Mouse (Mus musculus): ENCODE data around the gene Ppp2r5c.

DNA sequence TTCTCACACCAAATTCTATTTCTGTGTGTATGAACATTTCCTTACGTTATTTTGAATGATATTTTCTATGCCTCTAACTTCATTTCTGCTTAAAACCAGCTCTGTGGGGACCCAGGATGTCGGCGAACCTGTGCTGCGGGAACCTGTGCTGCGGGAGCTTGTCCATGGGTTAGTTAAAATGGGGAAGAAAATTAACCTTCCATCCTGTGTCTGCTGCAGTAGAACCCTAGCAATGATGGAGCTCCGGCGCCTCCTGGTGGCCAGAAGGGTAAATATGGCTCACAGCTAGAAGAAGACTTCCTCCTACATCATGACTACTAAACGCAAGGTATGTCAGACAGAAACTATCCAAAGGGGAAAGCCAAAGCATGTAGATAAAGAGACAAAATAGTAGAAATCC, 48.6 kb upstream of the Ppp2r5c start:
- TF ChIP-seq EP300 (IDR thresholded peaks at IDR 0.05; ENCODE audit: low read depth) (no peak), CTCF (IDR thresholded peaks at IDR 0.05; ENCODE audit: low read depth) (peak; percentile 73)

All from heart, postnatal 0 days (tissue).